Mouse (Mus musculus): Measurements from ENCODE around the gene 4930407I10Rik.

DNA sequence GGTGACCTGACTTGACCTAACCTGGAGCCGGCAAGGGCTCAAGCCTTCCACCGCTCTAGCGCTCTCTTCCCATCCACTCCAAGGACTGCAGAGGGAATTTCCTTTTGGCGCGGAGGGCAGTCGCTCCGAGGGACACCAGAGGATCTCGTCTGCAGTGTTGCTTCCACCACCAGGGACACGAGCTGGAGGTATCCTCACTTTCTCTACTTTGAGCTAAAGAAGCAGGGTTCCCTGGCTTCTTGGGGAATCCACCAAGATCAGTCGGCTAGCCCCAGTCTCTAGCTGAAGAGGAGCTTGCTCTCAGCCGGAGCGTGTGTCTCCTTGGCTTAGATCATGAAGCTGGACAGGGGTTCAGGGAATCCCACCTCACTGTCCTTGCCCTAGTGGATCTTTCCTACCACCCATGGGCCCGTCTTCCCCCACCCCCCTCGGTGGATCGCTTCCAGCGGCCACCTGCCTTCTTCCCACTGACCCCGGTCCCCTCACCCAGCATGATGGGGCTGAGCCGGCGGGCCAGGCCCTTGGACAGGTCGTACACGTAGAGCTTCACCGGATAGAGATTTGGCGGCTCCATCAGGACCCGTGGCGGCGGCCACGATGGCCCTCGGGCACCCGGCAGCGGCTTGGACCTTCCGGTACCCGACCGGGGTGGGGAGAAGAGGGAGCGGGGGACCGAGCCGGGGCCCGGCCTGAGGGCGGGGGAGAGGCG is 43.4 kb upstream of the 4930407I10Rik start:
- no peak for TF ChIP-seq CTCF (IDR thresholded peaks at IDR 0.05; ENCODE audit: low read depth, low read length)
- TF ChIP-seq POLR2A (IDR thresholded peaks at IDR 0.05; ENCODE audit: insufficient read depth, low read length), result no peak
- TF ChIP-seq EP300 (IDR thresholded peaks at IDR 0.05; ENCODE audit: insufficient read depth, low read depth, low read length), result no peak
